Mouse (Mus musculus) megakaryocyte, embryonic 14.5 days (primary cell): ENCODE measurements around the gene Lama2.

Experiments used
- FLI1 ChIP-seq: IDR thresholded peaks from 2 replicates; pipeline ENCODE4 v1.6.1; 2012; ENCODE audit warnings: low read length, inconsistent platforms, mixed read lengths
- GATA1 ChIP-seq: IDR thresholded peaks from 3 replicates; pipeline ENCODE4 v1.6.1; 2012; ENCODE audit warnings: mixed read lengths, low read length, inconsistent platforms, borderline replicate concordance

DNA sequence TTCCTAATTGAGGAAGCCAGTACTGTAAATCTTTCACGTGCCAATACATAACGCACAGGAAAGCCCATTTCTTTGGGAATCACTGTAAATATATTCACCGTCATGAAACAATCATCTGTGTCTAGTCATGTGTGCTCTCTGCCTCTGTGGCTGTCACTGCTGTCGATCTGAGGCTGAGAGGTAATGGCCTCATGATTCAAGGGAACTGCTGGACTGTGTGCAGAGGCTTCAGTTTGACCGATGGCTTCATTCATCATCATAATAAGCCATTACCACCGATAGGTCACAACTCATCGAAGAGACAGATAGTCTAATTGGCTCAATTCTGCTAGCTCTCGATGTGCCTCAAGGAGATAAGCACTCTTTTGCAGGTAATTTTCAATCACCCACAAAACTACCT lies 312.1 kb downstream of the Lama2 start:
- TF ChIP-seq GATA1 (no peak), FLI1 (no peak)
